Mouse (Mus musculus): ENCODE measurements around the gene Fhl1. TPM values are rescaled to one million over a fixed set of nuclear protein-coding genes. Genes with fewer than 3 reads are reported as not detected.

Gene Fhl1
- total RNA-seq, 2 experiments from 2014 or later, result 727 to 1,109 TPM

Other genes with a start within 250 kb of the Fhl1 start
- not detected for gene Gm10477, start 207.0 kb upstream of the Fhl1 start, total RNA-seq (2021)
- not detected for gene Gm648, start 182.2 kb upstream of the Fhl1 start, total RNA-seq (2021)
- 10 to 100 TPM; 22.9 to 24.5 TPM for gene Mmgt1, start 133.7 kb upstream of the Fhl1 start, total RNA-seq (2021)
- 10 to 100 TPM; 21.2 to 26.6 TPM for gene Slc9a6, start 122.0 kb upstream of the Fhl1 start, total RNA-seq (2021)
- under 1 TPM; 0.12 to 0.46 TPM for gene Map7d3, start 90.5 kb downstream of the Fhl1 start, total RNA-seq (2021)
- gene Adgrg4, start 138.4 kb downstream of the Fhl1 start, total RNA-seq (2021), result not detected